Mouse (Mus musculus): ENCODE data around the gene Coq10b. TPM values are rescaled to one million over a fixed set of nuclear protein-coding genes. Genes with fewer than 3 reads are reported as not detected.
"Not testable (repeated sequence)": the region's sequence is repeated elsewhere in the genome, so short reads cannot be mapped to it uniquely, and the experiment has no call there.

Gene Coq10b
- total RNA-seq (2017) = 15.6 and 23.1 TPM in 2 replicates

- ATAC-seq (replicated peaks; ENCODE audit: low read depth, poor library complexity, severe bottlenecking) = peak; percentile 96
Measured at GRCm38 (mm10) chr1:55052355-55052953, at the start of gene Coq10b. TSS of gene Coq10b (plus strand) at chr1:55052770.

- not testable (repeated sequence) for ATAC-seq (replicated peaks; ENCODE audit: low read depth, poor library complexity, severe bottlenecking)
Measured at GRCm38 (mm10) chr1:55008313-55008712, 44.3 kb upstream of the Coq10b start.

DNA sequence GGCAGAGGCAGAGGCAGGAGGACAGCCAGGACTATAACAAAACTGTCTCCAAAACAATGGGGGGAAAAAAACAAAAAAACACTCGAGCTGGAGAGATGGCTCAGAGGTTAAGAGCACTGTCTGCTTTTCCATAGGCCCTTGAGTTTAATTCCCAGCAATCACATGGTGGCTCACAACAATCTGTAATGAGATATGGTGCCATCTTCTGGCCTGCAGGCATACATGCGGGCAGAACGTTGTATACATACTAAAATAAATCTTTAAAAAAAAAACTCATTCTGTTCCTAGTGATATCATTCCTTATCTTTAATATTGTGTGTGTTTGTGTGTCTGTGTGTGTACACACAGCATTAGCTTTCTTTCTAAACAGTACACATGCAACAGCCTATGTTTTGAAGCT is 40.1 kb upstream of the Coq10b start:
- no peak for ATAC-seq (replicated peaks; ENCODE audit: low read depth, poor library complexity, severe bottlenecking)

DNA sequence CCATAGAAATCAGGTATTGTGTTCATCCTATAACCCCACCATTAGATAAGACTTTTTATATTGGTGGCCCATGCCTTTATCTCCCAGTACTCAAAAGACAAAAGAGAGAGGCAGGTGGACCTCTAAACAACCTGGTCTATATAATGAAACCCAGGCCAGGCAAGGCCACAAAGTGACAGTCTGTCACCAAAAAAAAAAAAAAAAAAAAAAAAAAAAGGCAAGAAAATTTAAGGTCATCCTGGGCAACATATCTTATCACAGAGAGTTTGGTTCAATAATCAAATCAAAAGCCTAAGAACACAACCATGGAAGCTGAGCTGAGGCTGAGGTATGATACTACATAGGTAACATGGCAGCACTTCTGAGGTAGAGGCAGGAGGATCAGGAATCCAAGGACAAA is 30.7 kb upstream of the Coq10b start:
- no peak for ATAC-seq (replicated peaks; ENCODE audit: low read depth, poor library complexity, severe bottlenecking)

- ATAC-seq (replicated peaks; ENCODE audit: low read depth, poor library complexity, severe bottlenecking) = 0 out of 2 replicates have a peak, but pooled peaks have one; percentile 4
Measured at GRCm38 (mm10) chr1:55025656-55026430, 26.7 kb upstream of the Coq10b start.

DNA sequence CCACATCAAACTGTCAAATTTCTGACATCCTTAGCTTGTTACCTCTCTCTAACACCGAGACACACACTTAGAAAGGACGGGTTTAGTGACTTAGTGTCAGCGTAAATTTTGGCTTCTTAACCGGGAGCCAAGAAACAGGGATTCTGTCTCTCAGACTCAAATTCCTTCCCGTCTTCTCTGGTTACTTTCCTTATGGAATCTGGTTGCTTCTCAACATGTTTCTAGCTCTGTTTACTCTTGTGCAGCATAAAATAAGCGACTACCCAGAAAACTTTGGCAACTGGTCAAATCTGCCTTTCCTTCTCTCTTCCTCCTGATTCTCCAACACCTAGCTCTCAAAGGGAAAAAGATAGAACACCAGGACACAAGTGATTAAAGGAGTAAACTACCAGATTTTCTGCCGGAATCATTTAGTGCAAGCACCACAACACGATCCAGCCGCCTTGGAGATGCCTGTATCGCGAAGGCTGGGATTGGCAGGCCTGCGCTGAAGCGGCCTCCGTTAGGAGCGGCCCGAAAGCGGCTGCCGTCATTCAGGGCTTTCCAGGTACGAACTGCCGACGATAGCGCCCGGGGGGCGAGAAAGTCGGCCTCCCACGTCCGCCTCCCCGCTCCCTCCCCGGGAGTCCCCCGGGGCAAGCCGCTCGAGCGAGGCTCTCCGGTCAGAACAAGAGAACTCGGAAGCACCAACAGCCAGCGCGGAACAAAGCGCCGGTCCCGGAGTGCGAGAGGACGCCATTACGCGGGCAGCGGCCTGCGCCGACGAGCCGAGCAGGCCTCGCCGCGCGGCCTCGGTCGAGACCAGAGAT is 25.9 kb upstream of the Coq10b start:
- no peak for ATAC-seq (replicated peaks; ENCODE audit: low read depth, poor library complexity, severe bottlenecking)

- peak; percentile 70 for ATAC-seq (replicated peaks; ENCODE audit: low read depth, poor library complexity, severe bottlenecking)
Measured at GRCm38 (mm10) chr1:55027253-55027801, 25.2 kb upstream of the Coq10b start, which contains the start of gene Sf3b1. TSS of gene Sf3b1 (minus strand) at chr1:55027481.

GRCm38 (mm10) chr1:55027966-55028365 is 24.6 kb upstream of the Coq10b start:
- ATAC-seq (replicated peaks; ENCODE audit: low read depth, poor library complexity, severe bottlenecking) = no peak

GRCm38 (mm10) chr1:55028512-55029249 is 23.9 kb upstream of the Coq10b start:
- ATAC-seq (replicated peaks; ENCODE audit: low read depth, poor library complexity, severe bottlenecking) = peak; percentile 77

DNA sequence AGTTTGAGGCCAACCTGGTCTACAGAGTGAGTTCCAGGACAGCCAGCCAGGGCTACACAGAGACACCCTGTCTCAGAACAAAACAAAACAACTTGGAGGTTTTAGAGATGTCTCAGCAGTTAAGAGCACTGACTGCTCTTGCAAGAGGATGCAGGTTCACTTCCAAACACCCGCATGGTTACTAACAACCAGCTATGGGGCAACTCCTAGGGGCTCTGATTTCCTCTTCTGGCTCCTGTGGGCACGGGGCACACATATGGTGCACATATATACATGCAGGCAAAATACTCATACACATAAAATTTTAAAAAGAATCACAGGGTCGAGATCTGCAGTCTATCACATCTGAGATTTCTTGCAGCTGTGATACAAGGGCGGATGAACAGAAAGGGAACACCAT is 23.1 kb upstream of the Coq10b start:
- ATAC-seq (replicated peaks; ENCODE audit: low read depth, poor library complexity, severe bottlenecking) = 0 out of 2 replicates have a peak, but pooled peaks have one; percentile 13

DNA sequence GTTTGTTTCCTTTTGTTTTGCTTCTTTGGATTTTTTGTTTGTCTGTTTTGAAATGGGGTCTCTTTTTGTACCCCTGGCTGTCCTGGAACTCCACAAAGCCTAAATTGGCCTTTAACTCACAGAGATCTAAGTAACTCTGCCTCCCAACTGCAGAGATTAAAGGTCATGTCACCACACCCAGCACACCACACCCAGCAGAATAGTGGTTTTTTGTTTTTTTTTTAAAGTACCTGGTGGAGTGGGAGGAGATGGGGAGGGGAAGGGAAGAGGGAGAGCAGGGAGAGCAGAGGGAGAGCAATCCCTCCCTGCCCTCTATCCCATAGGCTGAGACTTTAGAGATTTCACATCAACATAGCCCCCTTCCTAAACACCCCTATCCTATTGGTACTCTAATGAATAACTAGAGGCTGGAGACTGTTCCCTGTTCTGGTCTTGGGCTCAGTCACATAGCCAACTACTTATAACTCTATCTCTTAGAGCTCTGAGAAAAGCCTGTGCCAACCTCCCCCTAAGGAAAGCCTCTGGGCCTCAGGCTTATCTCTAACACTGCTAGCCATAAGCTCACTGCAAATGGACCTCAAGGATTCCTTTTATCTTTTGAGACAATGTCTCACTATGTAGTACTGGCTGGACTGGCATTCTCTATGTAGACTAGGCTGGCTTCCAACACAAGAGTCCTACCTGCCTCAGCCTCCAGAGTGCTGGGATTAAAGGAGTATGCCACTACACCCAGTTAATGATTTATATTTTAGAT is 21.4 kb upstream of the Coq10b start:
- ATAC-seq (replicated peaks; ENCODE audit: low read depth, poor library complexity, severe bottlenecking) = no peak

- ATAC-seq (replicated peaks; ENCODE audit: low read depth, poor library complexity, severe bottlenecking) = no peak
Measured at GRCm38 (mm10) chr1:55039944-55040343, 12.6 kb upstream of the Coq10b start.

GRCm38 (mm10) chr1:55041691-55042090 is 10.9 kb upstream of the Coq10b start:
- ATAC-seq (replicated peaks; ENCODE audit: low read depth, poor library complexity, severe bottlenecking) = no peak

DNA sequence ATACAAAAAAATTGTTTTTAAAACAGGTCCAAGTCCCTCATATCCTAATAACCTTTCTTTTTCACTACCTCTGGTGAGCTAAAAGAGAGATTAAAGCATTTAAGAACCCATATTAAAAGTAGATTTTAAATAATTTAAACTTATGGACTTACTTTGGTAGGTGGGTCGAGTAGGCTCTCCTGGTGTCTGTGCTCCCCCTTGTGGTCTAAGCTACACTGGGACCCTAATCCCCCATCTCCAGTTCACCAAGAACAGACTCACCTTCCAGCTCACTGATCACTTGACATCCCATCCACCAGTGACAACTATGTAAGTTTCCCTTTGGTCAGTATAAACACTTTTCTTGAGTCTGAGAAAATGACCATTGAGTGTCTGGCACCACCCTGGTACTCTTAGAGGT is 10.3 kb upstream of the Coq10b start:
- ATAC-seq (replicated peaks; ENCODE audit: low read depth, poor library complexity, severe bottlenecking) = no peak

- ATAC-seq (replicated peaks; ENCODE audit: low read depth, poor library complexity, severe bottlenecking) = no peak
Measured at GRCm38 (mm10) chr1:55043164-55043563, 9.4 kb upstream of the Coq10b start.

DNA sequence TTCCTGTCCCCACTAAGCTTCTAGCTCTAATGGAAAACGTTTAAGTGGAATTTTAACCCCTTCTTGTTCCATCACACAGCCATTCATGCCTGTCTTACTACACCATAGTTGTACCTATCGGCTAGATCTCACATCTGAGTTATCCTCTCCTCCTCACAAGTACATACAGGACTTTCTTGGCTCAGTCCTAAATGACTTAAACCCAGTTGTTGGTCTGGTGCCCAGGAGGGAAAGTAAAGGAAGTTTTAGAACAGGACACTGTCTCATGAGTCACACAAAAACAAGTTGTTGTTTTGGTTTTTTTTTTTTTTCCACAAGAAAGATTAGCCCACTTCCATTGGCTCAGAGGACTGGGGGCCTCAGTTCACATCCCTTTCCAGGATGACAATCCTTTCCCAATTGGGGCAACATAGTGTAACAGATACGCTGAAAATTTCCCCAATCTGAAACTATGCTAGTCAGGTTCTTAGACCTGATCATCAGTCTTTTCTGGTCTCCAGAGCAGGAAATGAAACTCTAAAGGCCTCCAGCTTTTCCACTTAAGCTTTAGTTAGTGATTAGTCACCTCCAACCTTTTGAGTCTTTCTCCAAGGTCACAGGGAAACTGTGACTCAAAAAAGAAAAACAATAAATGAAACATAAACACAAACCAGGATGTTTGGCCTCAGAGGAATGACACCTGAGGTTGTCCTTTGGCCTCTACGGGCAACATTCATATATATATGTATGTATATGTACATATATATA is 3.6 kb upstream of the Coq10b start:
- no peak for ATAC-seq (replicated peaks; ENCODE audit: low read depth, poor library complexity, severe bottlenecking)

DNA sequence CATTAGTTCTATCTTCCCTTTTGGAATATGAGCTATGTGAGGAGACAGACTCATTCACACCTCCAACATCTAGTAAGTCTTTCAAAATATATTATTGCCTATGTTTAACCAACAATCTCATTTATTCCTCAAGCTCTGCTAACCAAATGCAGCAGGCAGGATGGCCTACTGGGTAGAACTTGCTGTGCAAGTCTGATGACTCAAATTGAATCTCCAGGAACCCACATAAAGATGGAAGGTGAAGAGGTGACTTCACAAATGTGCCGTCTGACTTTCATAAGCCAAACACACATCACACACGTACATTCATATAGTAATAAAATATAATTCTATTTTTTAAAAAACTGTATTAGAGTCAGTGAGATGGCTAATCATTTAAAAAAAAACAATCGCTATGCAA is 899 bp upstream of the Coq10b start:
- ATAC-seq (replicated peaks; ENCODE audit: low read depth, poor library complexity, severe bottlenecking) = no peak

DNA sequence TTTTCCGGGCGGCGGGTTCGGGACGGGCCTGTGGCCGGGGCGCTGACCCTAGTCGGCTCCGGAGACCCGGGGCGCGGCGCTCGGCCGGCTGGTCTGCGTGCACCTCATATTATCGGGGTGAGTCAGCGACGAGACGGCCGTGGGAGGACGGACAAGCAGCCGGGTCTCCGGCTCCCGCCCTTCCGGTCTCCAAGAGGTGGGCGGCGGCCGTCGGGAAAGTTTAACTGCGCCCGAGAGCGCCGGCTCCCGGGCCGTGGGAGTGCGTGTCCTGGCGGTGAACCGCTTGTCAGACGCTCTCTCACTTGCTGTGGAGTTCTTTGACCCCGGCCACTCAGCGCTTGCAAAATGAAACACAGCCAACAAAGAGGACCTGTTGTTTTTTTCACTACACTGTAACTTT is 435 bp downstream of the Coq10b start:
- ATAC-seq (replicated peaks; ENCODE audit: low read depth, poor library complexity, severe bottlenecking) = peak; percentile 17
